Mouse (Mus musculus) left cerebral cortex, postnatal 36 days (tissue): ENCODE measurements around the gene Adamts7. TPM values are rescaled to one million over a fixed set of nuclear protein-coding genes. Genes with fewer than 3 reads are reported as not detected.

ENCODE experiments used
- DNase-seq, 2 experiments: peaks; one replicate each; pipeline ENCODE4 v3.0.0; 2021 to 2022; ENCODE audit warnings: low spot score in 2 of 2, mixed read lengths in 1 of 2
- intact Hi-C: fragments of 180-260 bp; cut with DNase I; formaldehyde crosslinking; loops from one replicate; pipeline ENCODE4 v1.15.1; 2025
- total RNA-seq, 2 experiments: library from RNA; stranded (reverse); gene quantifications; 2 replicates each; pipeline ENCODE4 v1.2.3; 2021

Adamts7 gene
- total RNA-seq, result under 1 TPM; 0.30 to 0.43 TPM

GRCm38 (mm10) chr9:90162926-90163748 is at the start of gene Adamts7:
Gene Adamts7, plus strand, starts transcription at chr9:90163069.
- intact Hi-C loops, result no loop called here
- peak; percentile 30 to 35 for DNase-seq

- intact Hi-C loops, result no loop called here
- DNase-seq, result no peak
Observed at GRCm38 (mm10) chr9:90113151-90113550, 49.7 kb upstream of the Adamts7 start.

DNA sequence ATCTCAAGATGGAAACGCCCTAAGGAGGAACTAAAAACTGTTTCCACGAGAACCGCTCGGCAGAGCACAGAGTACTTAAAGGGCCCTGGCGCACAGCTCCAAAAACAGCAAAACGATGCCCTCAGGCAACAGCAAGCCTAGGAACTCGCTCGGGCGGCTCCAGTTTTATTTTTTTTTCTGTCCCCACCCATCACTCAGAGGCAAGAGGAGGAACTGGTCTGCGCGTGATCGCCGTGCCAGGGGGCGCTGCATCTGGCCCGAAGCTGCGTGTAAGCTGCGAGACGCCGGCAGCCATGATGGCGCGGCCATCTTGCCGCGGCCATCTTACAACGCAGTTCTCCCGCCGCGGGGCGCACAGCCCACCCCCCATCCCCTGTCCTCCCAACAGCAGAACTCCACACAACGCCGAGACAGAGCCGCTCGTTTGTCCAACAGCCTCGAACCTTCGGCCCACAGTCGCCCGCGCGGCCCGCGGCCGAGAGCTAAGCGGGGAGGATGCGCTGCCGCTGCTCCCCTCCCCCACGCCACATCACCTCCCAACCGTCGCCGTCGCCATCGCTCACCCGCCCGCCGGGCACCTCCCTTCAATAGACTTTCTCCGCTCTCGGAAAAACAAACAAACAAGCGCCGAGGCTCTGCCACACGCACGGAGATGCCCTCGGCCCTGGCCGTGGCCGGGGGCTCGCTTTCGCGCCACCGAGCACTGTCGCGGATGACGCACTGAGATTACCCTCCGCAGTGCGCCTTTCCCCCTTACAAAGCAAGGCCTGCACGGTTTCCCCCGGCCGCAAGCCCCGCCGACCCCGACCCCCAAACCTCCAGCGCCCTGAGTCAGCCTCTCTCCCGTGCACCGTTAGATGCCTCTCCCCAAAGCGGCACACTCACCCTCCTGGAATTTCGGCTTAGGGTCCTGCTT is 49.0 kb upstream of the Adamts7 start:
- intact Hi-C loops, result no loop called here
- peak; percentile 92 to 93 for DNase-seq

- DNase-seq, result peak; percentile 98 to 99
- intact Hi-C loops, result no loop called here
Observed at GRCm38 (mm10) chr9:90114567-90115307, 48.1 kb upstream of the Adamts7 start, which contains the start of gene Morf4l1. Gene Morf4l1, minus strand, starts transcription at chr9:90114774.

DNA sequence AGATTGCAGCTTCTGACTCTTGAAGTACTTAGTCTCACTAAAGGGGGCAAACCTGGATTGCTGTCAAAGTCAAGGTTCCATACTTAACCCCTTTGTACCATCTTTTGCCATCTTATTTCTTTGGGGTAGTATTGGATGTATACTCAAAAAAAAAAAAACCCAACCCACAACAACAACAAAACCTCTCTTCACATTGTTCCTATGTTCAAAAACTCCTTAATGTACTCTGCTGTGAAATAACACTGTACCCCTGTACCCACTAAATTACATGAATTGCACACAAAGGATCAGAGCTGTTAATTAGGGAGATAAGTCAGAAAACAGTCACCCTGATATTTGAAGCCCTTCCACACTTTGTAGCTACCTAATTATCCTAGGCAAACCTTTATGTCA is 47.6 kb upstream of the Adamts7 start:
- intact Hi-C loops, result no loop called here
- DNase-seq, result no peak

DNA sequence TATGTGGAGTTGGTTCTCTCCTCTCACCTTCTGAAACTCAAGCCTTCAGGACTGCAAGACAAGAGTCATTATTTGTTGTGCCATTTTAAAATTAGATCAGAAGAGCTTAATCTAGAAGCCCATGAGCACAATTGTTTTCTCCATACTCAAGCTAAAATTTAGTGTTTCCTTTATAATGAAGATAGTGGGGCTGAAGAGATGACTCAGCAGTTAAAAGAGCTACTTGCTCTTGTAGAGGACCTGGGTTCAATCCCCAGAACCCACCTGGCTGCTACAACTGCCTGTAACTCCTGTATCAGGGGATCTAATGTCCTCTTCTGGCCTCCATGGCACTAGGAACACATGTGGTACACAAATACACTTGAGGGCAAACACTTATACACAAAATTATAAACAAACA is 45.6 kb upstream of the Adamts7 start:
- intact Hi-C loops, result no loop called here

GRCm38 (mm10) chr9:90122246-90122740 is 40.6 kb upstream of the Adamts7 start:
- DNase-seq, result no peak
- intact Hi-C loops, result no loop called here

More for the DNA sequence above, 45.6 kb upstream of the Adamts7 start:
- DNase-seq, result no peak

DNA sequence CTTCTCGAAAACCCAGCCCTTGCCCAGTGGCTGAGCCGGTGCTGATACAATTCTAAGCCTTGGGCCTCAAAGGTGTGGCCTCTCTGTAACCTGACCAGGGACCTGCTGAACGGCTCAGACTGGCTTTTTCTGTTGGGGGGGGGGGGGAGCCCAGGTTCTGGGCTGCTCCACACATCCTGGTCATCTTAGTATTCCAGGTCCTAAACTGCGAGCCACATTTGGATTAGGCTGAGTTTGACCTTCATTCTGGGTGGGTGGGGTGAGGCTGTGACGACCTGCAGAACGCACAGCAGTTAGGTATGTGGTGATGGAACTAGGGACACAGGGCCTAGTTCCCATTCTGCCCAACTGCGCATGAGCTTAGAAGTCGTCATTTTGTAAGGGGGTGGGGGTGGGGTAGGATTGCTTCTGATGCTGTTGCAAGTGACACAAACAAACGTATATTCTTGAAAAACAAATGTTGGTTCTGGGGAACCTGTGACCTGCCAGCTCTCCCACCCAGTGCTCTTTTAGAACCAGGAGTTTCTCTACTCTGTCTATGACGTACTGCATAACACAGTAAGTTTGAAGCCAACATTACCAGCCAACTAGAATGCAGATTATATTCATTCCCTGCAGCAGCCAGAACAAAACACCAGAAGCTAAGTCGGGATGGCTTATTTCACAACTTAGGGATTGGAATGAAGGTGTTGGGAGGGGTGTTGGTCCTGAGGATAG is 38.6 kb upstream of the Adamts7 start:
- DNase-seq, result no peak
- intact Hi-C loops, result no loop called here

- intact Hi-C loops, result no loop called here
- no peak for DNase-seq
Observed at GRCm38 (mm10) chr9:90124873-90125245, 38.0 kb upstream of the Adamts7 start.

- intact Hi-C loops, result no loop called here
- no peak for DNase-seq
Observed at GRCm38 (mm10) chr9:90125416-90126099, 37.3 kb upstream of the Adamts7 start.

DNA sequence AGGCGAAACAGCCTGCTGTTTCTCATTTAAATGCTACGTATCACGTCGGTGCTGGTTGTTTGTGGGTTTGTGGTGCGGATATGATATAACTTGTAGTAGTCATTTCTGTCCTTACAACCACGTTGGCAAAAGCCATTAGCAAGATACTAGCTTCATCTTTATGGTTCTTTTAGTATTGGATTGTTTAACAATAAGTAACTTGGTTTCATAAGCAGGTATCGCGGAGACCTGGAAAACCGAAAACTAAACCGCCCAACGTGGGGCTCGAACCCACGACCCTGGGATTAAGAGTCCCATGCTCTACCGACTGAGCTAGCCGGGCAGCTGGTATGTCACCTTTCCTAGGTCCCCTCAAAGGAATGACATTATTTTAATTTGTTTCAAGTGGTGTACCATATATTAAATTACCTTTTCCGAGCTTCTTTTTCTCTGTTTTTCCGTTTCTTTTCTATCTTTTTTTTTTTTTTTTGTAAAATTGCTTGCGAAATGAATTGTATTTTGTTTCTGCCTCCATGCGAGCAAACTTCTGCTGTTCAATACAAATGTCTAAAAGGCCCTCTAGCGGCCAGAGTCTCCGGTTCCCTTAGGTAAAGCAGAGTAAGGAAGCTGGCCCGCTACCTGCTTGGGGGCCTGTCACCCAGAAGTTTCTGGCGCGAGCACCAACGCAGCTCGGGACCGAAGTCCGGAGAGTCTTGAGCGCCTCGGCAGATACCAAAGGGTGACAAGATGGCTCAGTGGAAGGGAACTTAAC is 36.4 kb upstream of the Adamts7 start:
- peak; percentile 67 to 73 for DNase-seq
- intact Hi-C loops, result no loop called here

DNA sequence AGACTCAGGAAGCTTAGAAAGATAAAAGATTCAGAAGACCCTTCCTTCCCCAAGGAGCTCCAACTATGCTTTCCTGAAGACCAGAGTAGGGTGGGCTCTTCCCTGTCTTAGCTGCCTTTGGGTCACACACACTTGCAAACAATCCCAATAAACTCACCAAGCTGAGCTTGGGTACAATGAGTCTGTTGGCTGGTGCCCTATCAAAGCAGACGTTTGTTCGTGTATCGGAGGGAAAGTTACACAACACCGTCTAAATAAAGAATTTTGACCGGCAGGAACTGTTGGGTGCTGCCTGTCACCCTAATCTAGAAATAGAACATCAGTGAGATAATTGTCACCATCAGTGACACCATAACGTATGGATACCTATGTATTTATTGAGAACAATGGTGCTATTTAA is 35.7 kb upstream of the Adamts7 start:
- intact Hi-C loops, result no loop called here
- no peak for DNase-seq

GRCm38 (mm10) chr9:90128636-90129201 is 34.1 kb upstream of the Adamts7 start:
- intact Hi-C loops, result no loop called here
- no peak for DNase-seq

DNA sequence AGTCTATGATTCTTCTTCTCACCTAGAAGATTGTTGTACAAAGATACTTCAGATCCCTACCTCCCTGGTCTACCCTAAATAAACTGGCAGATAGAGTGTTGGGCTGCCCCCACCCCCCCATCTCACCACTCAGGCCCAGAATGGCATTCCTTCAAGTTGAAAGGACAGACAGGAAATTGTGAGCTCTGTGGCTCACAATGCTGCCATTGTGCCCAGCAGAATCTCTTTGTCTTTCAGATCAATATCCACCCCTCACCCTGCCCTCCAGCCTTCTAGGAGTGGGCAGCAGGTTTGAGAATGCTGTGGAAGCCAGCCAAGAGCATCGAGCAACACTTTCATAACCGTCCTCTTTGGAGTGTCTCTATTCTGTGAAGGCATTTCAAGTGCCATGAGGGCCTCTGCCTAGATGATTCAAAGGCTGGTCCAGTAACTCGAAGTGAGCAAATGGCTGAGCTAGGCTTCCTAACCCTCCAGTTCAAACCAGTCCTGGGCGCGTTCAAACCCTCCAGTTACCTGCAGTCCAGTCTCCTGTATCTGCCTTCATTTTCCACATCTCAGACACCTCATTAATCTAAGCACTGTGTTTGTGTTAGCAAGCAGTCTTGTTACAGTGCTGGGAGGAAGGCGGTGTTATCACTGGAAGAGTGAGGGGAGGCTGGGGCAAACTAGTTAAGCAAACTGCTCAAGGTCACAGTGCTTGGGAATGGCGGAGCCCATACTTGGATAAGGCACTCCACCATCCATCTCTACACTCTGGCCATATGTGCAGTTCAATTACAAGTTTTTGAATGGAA is 29.1 kb upstream of the Adamts7 start:
- DNase-seq, result no peak
- intact Hi-C loops, result no loop called here

GRCm38 (mm10) chr9:90135466-90135865 is 27.4 kb upstream of the Adamts7 start:
- intact Hi-C loops, result no loop called here
- no peak for DNase-seq

DNA sequence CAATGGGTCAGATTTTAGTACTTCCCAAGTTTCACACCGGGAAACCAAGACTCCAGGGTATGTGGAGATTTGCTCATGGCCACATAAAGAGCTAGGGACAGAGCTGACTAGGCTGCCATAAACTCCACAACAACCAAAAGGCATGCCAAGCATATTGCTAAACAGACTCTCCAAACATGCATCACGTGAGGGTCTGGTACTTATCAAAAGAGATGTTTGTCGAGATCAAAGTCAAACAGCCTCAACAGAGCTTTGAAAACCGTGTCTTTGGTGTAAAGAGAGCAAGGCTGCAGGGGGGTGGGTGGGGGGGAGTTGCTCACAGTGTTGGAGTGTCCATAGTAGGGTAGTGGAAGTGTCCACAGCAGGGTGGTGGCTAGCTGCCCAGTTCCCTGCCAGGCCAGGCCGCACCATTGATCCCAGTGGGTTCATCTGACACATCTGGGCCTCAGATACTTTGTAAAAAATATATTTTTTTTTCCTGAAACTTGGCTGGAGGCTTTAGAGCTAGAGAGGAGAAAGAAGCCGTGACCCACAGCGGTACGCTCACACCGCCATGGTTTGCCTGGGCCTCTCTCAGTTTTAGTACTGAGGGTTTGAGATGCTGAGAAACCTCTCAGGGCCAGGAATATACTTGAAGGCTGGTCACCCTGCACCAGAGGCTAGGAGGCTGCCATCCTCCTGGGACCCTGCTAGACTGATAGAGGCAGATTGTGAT is 26.7 kb upstream of the Adamts7 start:
- DNase-seq, result no peak
- intact Hi-C loops, result no loop called here
